Mouse (Mus musculus): ENCODE results near the gene Syap1. TPM values are rescaled to one million over a fixed set of nuclear protein-coding genes. Genes with fewer than 3 reads are reported as not detected.

Syap1 gene
- not detected in 2 replicates for polyA plus RNA-seq (2012; ENCODE audit: insufficient read depth, insufficient read length, low replicate concordance, missing spikeins)

DNA sequence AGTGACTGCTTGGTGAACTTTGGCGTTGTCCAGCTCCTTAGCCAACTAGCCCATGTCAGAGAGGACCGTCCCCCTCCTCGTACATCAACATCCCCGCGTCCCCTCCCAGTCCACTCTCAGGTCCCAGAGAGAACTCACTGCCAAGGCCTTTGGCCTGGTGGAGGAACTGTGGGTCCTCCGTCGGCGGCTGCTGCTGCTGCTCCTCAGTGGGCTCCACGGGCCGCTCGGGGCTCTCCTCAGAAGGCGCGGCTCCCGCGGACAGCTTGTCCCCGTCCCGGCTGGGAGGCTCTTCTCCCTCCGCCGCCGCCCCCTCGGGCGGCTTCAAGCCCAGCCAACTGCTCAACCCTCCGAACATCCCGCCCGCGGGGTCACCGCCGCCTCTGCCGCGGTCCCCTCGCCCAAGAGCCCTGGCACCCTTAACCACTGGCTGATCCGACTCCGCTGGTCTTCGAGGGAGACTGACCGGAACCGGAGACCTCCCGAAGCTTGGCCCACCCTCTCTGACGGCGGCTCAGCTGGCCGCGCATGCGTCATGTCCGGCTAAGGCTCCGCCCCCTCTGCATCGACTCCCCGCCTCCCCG, at the start of gene Syap1:
Gene Syap1 (minus strand): TSS at position 517 of the 581 bp plus-strand sequence.
- 16% methylated on average over 42 of the region's 47 CpGs for WGBS
- Histone ChIP-seq H3K4me3 (ENCODE audit: insufficient read depth, low read depth, low read length) (peak within 1 kb of the TSS; percentile 74), H3K27ac (ENCODE audit: insufficient read depth, low read depth, low read length) (peak within 1 kb of the TSS; percentile 41; the same call in 1 of the 2 replicates), H3K4me1 (ENCODE audit: control insufficient read depth, insufficient read depth, low read length) (no peaks in the 10 kb centered on the region)
- peak; percentile 27; the same call in 1 of the 2 replicates for TF ChIP-seq POLR2A (IDR thresholded peaks at IDR 0.05; ENCODE audit: insufficient read depth, low read depth, low read length)
- TF ChIP-seq CTCF (IDR thresholded peaks at IDR 0.05; ENCODE audit: insufficient read depth, low read depth, low read length), result no peak

DNA sequence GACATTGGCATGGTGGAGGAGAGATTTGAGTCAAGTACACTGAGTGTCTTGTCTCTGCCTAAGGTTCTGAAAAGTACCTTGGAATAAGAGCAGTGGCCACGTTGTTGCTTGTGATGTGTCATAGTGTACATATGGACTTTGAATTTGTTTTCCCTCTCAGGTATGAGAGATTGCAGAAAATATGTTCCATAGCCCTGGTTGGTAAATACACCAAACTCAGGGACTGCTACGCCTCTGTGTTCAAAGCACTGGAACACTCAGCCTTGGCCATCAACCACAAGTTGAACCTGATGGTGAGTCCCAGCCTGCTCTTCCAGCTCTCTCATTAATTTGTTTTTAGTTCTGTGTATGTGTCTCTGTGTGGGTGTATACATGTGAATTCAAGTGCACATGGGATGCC, 43.2 kb upstream of the Syap1 start:
- Histone ChIP-seq H3K4me1 (ENCODE audit: control insufficient read depth, insufficient read depth, low read length) (no peaks in the 10 kb centered on the region), H3K27ac (ENCODE audit: insufficient read depth, low read depth, low read length) (no peak overlapping the region), H3K4me3 (ENCODE audit: insufficient read depth, low read depth, low read length) (no peak overlapping the region)
- WGBS, result 94% methylated on average over 2 of the region's 2 CpGs
- TF ChIP-seq POLR2A (IDR thresholded peaks at IDR 0.05; ENCODE audit: insufficient read depth, low read depth, low read length) (no peak), CTCF (IDR thresholded peaks at IDR 0.05; ENCODE audit: insufficient read depth, low read depth, low read length) (no peak)

GRCm38 (mm10) chrX:162921487-162922125, 33.4 kb upstream of the Syap1 start:
- no peak overlapping the region for H3K4me3 ChIP-seq (ENCODE audit: insufficient read depth, low read depth, low read length)
- H3K27ac ChIP-seq (ENCODE audit: insufficient read depth, low read depth, low read length), result no peak overlapping the region
- WGBS, result 85% methylated on average over 8 of the region's 8 CpGs
- H3K4me1 ChIP-seq (ENCODE audit: control insufficient read depth, insufficient read depth, low read length), result no peaks in the 10 kb centered on the region
- TF ChIP-seq CTCF (IDR thresholded peaks at IDR 0.05; ENCODE audit: insufficient read depth, low read depth, low read length) (no peak), POLR2A (IDR thresholded peaks at IDR 0.05; ENCODE audit: insufficient read depth, low read depth, low read length) (no peak)

GRCm38 (mm10) chrX:162915697-162916096, 27.4 kb upstream of the Syap1 start:
- Histone ChIP-seq H3K4me3 (ENCODE audit: insufficient read depth, low read depth, low read length) (no peak overlapping the region), H3K4me1 (ENCODE audit: control insufficient read depth, insufficient read depth, low read length) (no peaks in the 10 kb centered on the region), H3K27ac (ENCODE audit: insufficient read depth, low read depth, low read length) (no peak overlapping the region)
- 31% methylated on average over 5 of the region's 5 CpGs for WGBS
- TF ChIP-seq CTCF (IDR thresholded peaks at IDR 0.05; ENCODE audit: insufficient read depth, low read depth, low read length) (no peak), POLR2A (IDR thresholded peaks at IDR 0.05; ENCODE audit: insufficient read depth, low read depth, low read length) (no peak)

DNA sequence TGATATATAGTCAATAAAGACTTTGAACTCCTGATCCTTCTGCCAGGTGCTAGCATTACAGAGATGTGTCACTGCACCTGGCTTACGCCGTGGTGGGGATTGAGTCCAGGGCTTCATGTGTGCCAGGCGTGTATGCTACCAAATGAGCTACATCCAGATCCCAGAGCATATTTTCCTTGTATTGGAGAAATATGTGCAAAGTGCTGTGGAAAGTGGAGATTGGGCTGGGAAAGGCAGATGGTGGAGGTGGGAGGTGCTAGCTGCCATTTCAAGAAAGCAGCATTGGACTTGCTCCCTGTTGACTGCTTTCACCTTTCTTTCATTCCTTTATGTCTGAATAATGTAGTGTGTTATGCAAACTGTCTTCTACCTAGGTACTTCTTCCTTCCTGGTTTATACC, 25.4 kb upstream of the Syap1 start:
- Histone ChIP-seq H3K4me1 (ENCODE audit: control insufficient read depth, insufficient read depth, low read length) (no peaks in the 10 kb centered on the region), H3K27ac (ENCODE audit: insufficient read depth, low read depth, low read length) (no peak overlapping the region), H3K4me3 (ENCODE audit: insufficient read depth, low read depth, low read length) (no peak overlapping the region)
- WGBS, result 99% methylated on average over 3 of the region's 3 CpGs
- TF ChIP-seq CTCF (IDR thresholded peaks at IDR 0.05; ENCODE audit: insufficient read depth, low read depth, low read length) (no peak), POLR2A (IDR thresholded peaks at IDR 0.05; ENCODE audit: insufficient read depth, low read depth, low read length) (no peak)

DNA sequence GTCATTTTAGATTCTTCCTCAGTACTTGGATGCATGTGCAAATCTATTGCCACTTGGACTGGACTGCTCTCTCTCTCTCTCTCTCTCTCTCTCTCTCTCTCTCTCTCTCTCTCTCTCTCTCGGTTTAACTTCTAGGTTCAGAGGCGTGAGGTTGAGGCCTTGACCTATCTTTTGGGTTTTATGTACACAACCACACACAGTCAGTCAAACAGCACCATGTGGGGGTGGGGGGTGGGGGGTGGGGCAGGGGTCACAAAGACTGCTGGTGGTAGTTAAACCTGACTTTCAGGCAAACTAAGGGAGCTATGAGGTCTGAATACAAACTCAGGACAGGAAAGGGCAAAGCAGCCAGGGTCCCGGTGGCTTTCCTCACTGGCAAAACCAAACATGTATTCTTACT, 19.3 kb upstream of the Syap1 start:
- 90% methylated on average over 3 of the region's 3 CpGs for WGBS
- Histone ChIP-seq H3K4me1 (ENCODE audit: control insufficient read depth, insufficient read depth, low read length) (no peaks in the 10 kb centered on the region), H3K27ac (ENCODE audit: insufficient read depth, low read depth, low read length) (no peak overlapping the region), H3K4me3 (ENCODE audit: insufficient read depth, low read depth, low read length) (no peak overlapping the region)
- TF ChIP-seq POLR2A (IDR thresholded peaks at IDR 0.05; ENCODE audit: insufficient read depth, low read depth, low read length) (no peak), CTCF (IDR thresholded peaks at IDR 0.05; ENCODE audit: insufficient read depth, low read depth, low read length) (no peak)

DNA sequence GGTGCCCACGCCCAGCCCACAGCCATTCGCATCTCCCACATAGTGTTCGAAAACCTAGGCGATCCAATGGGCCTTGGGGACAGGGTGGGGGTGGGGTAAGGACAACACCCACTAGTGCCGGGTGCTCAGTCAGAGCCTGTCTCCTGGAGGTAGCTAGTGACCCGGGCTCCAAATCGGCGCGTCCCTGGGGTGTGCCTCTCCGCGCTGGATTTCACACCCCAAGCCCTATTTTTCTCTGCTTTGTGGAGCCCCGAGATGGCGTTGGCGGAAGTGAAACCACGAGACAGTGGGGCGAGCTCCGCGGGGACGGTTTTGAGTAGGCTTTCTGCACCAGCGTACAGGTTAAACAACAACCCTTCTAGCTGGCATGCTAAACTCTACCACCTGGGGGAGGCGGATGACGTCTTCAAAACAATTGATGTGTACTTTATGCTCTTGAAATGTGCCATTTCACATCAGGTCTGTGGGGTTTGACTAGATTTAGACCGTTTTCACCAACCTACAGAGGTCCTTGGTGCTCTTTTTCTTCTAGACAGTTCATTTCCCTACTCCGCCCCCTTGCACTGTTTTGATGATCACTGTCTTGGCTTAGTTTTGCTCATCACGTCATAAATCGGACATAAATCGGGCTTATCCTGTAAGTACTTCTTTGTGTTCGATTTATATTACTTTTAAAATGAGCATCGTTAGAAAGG, 13.9 kb upstream of the Syap1 start:
- no peak overlapping the region for H3K27ac ChIP-seq (ENCODE audit: insufficient read depth, low read depth, low read length)
- peak overlapping the region; percentile 66 for H3K4me3 ChIP-seq (ENCODE audit: insufficient read depth, low read depth, low read length)
- no peak for TF ChIP-seq POLR2A (IDR thresholded peaks at IDR 0.05; ENCODE audit: insufficient read depth, low read depth, low read length)
- no peak for TF ChIP-seq CTCF (IDR thresholded peaks at IDR 0.05; ENCODE audit: insufficient read depth, low read depth, low read length)
- 19% methylated on average over 29 of the region's 29 CpGs for WGBS
- H3K4me1 ChIP-seq (ENCODE audit: control insufficient read depth, insufficient read depth, low read length), result no peaks in the 10 kb centered on the region

- TF ChIP-seq CTCF (IDR thresholded peaks at IDR 0.05; ENCODE audit: insufficient read depth, low read depth, low read length), result no peak
- no peak for TF ChIP-seq POLR2A (IDR thresholded peaks at IDR 0.05; ENCODE audit: insufficient read depth, low read depth, low read length)
- H3K4me3 ChIP-seq (ENCODE audit: insufficient read depth, low read depth, low read length), result peak overlapping the region; percentile 66
- H3K4me1 ChIP-seq (ENCODE audit: control insufficient read depth, insufficient read depth, low read length), result no peaks in the 10 kb centered on the region
- 22% methylated on average over 23 of the region's 25 CpGs for WGBS
- peak overlapping the region; percentile 66 for H3K27ac ChIP-seq (ENCODE audit: insufficient read depth, low read depth, low read length)
Observed at GRCm38 (mm10) chrX:162901371-162902039, 13.3 kb upstream of the Syap1 start.

Measured in olfactory bulb, adult 2 months (tissue).